Mouse (Mus musculus): ENCODE data around the gene Hoxa3.

The Hoxa3 gene

DNA sequence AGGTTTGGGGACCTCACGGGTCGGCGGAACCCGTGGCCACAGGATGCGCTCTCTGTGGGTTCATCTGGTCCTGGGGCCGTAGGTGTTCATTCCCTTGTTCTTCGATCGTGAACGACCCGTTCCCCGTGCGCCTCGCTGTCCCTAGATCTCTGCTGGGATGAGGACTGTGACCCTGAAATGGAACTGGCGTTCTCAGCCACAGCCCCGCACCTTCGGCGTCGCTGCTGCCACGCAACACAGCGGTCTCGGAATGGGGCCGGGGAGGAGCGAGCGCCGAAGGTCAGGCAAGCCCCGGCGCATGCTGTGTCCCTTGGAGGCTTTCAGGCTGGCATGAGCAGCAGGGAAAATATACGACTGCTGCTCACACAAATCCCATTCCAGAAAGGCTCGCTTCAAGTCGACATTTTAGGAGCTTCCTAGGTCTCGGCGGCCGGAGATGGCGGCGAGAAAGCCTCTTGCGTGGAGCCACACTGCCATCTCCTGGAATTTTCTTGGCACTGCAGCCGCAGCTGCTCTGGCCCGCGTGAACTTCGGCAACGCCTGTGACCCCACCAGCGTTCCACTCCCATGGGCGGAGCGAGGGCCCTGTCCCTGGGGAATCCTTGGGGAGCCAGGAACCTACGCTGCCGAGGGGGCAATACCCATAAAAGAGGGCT is 8.3 kb upstream of the Hoxa3 start, which contains the start of gene Hoxa7:
Gene Hoxa7, minus strand, starts transcription at position 518 of the 656 bp plus-strand sequence.
- in situ Hi-C loops (cut with MseI, MboI): loop anchor here in 1 of 2 experiments (25.0 kb wide), 1 partner anchor 609 kb away; no protein-coding TSS in a partner anchor

DNA sequence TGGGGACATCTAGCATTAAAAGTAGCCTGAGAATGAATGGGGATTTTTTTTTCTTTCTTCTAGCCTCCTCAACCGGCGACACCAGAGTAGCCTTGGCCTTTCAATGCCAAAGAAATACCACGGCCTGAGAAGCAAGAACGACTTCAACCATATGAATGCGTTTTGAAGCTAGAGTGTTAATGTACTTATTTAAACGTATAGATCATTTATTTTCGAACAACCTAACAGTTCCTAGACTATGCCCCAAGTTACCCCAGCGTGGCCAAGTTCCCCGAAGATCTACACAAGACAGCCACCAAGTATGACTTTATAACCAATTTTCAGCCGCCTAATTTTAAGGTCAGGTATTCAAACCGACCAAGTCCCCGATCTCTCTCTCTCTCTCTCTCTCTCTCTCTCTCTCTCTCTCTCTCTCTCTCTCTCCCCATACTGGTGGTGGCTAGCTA is 7.8 kb upstream of the Hoxa3 start:
- in situ Hi-C loops (cut with MseI, MboI): loop anchor here in 1 of 2 experiments (25.0 kb wide), 1 partner anchor 609 kb away; no protein-coding TSS in a partner anchor

DNA sequence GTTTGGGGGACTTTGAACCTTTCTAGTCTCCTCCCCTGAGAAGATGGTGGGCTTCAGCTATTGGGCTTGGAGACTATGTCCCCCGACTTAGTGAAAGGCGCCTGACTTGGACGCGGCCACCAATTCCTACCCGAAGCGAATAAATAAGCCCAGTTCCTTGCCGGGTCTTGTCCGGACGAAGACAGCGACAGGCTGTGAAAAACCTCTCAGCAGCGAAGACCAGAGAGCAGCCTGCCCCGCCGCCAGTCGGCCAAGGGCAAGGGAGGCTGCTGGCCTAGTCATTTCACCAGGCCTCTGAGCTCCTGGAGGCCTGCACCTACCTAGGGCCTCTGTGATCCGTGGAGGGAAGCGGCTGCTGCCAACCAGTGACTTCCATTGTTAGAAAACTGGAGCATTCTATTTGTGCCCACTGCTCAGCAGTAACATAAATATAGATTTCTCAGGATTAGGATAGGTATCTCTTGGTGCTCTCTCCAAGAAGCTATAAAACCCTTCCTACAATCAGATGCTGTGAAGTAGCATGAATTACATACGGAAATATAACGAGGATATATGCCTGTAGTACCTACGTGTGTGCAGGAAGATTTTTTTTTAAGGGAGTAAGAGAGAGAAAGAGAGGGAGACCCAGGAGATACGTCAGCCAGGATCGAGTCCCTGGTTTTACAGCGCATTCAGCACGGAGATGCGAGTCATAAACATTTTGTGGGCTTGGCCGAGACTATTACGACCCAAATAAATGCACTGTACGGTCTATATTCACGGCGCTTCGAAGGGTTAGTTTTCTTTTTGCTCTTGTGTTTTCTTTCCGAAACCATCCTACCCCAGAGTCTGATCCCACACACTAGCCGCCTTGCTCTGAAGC is 7.1 kb upstream of the Hoxa3 start:
- in situ Hi-C loops (cut with MseI, MboI): loop anchor here in 1 of 2 experiments (25.0 kb wide), 1 partner anchor 608 kb away; no protein-coding TSS in a partner anchor

DNA sequence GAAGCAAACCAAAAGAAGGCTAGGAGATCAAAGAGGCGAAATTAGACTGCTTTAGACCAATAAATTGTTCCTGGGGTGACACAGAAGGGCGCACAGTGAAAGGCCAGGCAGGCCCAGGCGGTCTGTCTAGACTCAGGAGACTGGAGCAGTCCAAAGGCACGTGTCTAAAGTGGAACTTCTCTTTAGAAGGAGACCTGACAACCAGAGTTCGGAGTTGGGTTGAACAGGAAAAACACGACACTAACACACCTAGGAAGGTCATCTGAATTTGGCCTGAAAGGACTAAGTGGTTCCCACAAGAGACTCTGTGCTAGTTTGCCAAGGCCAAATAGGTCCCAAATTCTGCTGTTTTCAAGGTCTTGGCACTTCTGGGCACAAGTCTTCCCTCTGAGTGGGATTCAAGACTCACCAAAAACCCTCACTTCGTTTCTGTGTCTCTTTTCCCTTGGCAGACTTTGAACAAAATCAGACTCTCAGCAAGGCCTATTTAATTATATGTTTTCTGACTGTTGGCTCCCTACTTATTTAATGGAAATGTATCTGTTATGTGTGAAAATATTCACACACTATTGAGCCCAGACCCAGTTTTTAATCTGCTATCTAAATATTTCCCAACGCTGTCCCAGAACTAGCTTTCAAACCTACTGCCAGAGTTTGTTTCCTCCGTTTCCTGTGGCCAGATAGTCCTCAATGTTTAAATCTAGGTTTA is 6.3 kb upstream of the Hoxa3 start:
- in situ Hi-C loops (cut with MseI, MboI): loop anchor here in 1 of 2 experiments (25.0 kb wide), 1 partner anchor 607 kb away; no protein-coding TSS in a partner anchor

DNA sequence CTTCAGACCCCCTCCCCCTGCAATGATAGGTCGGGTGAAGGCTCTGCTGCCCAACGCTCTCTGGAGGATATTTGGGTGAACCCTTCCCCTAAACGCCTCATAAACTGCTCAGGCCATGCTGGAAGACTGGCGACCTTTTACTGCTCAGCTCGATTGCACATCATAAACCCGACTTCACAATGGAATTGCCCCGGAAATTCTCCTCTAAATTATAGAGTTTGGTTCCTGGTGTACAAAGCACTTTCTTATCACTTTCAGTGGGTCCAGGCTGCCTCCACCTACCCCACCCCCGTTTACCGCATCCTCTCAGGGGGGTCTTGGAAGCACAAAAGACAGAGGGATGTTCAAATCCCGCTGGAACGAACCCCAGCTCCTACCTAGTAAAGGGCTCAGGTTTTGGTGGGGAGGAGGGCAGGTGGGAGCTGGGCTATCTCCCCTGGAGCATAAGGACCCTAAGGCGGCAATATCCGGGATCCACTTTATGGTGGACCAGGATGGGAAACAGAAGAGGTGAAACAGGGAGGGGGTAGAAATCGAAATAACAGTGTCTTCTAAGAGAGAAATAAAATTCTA is 5.6 kb upstream of the Hoxa3 start:
- in situ Hi-C loops (cut with MseI, MboI): loop anchor here in 1 of 2 experiments (25.0 kb wide), 1 partner anchor 606 kb away; no protein-coding TSS in a partner anchor

- in situ Hi-C loops (cut with MseI, MboI): loop anchor here in 1 of 2 experiments (25.0 kb wide), 1 partner anchor 606 kb away; no protein-coding TSS in a partner anchor
Measured at GRCm38 (mm10) chr6:52217895-52218642, 4.9 kb upstream of the Hoxa3 start.

DNA sequence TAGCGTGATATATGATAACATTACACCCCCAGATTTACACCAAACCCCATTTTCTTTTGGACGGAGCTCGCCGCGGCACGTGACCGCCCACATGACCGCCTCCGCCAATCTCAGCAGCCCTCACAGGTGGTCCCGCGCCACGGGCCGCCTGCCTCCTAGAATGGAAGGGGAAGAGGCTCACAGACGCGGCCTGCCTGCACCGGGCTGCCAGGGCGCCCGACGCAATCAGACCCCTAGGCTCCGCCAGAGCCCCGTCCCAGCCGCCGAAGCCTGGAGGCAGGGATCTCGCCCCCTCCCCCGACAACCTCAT is 4.3 kb upstream of the Hoxa3 start:
- in situ Hi-C loops (cut with MseI, MboI): loop anchor here in 1 of 2 experiments (25.0 kb wide), 1 partner anchor 605 kb away; no protein-coding TSS in a partner anchor

DNA sequence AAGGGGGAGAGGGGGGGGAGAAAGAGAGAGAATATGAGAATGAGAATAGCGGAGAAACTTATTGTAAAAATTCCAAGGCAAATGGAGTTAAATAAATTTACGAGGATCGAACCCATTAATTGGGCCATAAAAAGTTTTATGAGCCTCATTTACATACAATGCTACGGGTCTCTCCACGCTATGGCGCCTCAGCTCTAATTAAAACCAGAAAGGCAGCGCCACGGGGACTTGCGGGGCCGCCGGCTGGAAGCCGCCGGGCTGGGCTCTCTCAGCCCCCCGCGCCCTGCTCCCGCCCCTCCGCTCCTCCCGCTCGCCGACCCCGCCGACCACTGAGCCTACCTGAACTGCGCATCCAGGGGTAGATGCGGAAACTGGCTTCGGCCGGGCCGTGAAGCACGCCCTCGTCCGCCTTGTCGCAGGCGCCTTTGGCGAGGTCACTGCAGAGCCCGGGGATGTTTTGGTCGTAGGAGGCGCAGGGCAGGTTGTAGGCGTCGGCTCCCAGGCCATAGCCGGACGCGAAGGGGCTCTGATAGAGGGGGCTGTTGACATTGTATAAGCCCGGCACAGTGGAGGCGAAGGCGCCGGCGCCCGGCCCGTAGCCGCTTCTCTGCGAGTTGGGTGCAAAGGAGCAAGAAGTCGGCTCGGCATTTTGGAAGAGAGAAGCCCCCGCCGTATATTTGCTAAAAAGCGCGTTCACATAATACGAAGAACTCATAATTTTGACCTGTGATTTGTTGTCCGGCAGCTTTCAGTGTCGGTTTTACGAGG is 3.7 kb upstream of the Hoxa3 start:
- in situ Hi-C loops (cut with MseI, MboI): loop anchor here in 1 of 2 experiments (25.0 kb wide), 1 partner anchor 605 kb away; no protein-coding TSS in a partner anchor

GRCm38 (mm10) chr6:52215771-52216535 is 2.8 kb upstream of the Hoxa3 start:
- in situ Hi-C loops (cut with MseI, MboI): loop anchor here in 1 of 2 experiments (25.0 kb wide), 1 partner anchor 604 kb away; no protein-coding TSS in a partner anchor

DNA sequence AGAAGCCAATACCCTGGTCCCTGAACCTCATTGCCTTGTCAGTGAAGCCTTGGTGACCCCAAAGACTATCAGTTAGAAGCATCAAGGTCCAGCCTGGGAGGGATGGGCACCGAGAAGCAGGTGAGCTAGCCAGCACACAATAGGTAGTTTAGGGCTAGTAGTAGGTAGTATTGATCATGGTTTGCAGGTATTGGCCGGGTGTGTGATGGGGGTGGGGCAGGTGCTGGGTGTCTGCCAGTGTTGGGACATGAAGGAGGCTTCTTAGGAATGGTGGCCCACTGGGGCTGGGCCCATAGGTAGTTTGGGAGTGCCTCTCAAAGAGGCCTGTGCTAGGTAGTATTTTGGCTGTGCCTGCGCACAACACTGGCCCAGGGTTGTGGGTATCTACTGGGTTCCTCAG is 1.9 kb upstream of the Hoxa3 start:
- in situ Hi-C loops (cut with MseI, MboI): loop anchor here in 1 of 2 experiments (25.0 kb wide), 1 partner anchor 603 kb away; no protein-coding TSS in a partner anchor

- in situ Hi-C loops (cut with MseI, MboI): loop anchor here in 1 of 2 experiments (25.0 kb wide), 1 partner anchor 602 kb away; no protein-coding TSS in a partner anchor
Measured at GRCm38 (mm10) chr6:52214271-52214670, 1.1 kb upstream of the Hoxa3 start.

DNA sequence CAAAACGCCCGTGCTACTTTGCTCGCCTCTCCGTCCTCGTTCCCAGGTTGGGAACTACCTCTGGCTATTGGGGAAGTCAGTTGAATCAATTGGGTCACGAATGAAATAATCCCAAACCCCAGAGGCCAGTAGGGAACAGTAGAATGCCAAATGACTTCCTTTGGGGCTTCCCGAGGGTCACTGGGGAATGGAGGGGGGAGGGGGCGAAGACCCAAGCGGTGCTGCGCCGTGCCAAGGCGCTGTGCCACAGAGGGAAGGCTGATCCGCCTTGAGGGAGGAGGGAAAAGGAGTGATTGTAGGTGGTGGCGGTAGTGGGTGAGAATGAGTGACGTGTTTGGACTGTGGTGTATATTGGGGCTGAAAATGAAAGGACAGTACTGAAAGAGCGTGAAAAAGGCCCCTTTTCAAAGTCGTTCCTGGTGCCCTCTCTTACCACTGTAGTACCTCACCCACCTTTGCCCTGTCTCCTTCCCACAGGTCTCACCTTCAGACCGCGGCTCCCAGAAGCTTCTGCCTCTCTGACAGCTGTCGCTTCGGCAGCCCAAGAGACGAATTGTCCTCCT is 499 bp downstream of the Hoxa3 start:
- in situ Hi-C loops (cut with MseI, MboI): loop anchor here in 1 of 2 experiments (25.0 kb wide), 1 partner anchor 600 kb away; no protein-coding TSS in a partner anchor

- in situ Hi-C loops (cut with MseI, MboI): loop anchor here in 1 of 2 experiments (25.0 kb wide), 1 partner anchor 600 kb away; no protein-coding TSS in a partner anchor
Measured at GRCm38 (mm10) chr6:52211961-52212360, 1.2 kb downstream of the Hoxa3 start.

- in situ Hi-C loops (cut with MseI, MboI): loop anchor here in 1 of 2 experiments (25.0 kb wide), 1 partner anchor 599 kb away; no protein-coding TSS in a partner anchor
Measured at GRCm38 (mm10) chr6:52211170-52211935, 1.8 kb downstream of the Hoxa3 start.

DNA sequence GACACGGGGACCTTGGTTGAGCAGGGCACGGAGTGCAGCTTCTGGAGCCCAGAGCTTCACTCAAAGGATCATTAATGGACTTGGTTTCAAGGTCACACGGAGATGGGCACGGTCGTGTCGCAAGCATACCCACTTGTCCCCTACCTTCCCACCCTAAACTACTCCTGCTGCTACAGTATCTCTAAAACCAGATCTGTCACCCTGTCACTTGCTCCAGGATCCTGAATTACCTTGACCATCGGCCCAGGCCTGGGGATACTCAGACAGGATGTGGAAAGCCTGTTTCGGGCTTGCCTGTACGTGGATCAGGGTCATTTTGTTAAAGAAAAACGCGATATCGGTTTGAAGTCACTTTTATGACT is 3.5 kb downstream of the Hoxa3 start:
- in situ Hi-C loops (cut with MseI, MboI): loop anchor here (10.0 to 25.0 kb wide), 3 partner anchors 205 to 597 kb away; no protein-coding TSS in a partner anchor

GRCm38 (mm10) chr6:52208868-52209684 is 4.1 kb downstream of the Hoxa3 start:
- in situ Hi-C loops (cut with MseI, MboI): loop anchor here (10.0 to 25.0 kb wide), 3 partner anchors 204 to 597 kb away; no protein-coding TSS in a partner anchor
